Mouse (Mus musculus) MEL (cell line): ENCODE data around the gene Brd7. TPM values are rescaled to one million over a fixed set of nuclear protein-coding genes. Genes with fewer than 3 reads are reported as not detected.

ENCODE experiments used
- DNase-seq: peaks from one replicate; pipeline ENCODE4 v3.0.0; 2011; ENCODE audit warnings: low read depth, low spot score
- H3K27ac ChIP-seq: 2 replicates; pipeline ENCODE4 v1.5.1; 2012; ENCODE audit warnings: low read depth, mild to moderate bottlenecking, control low read depth, low read length, moderate library complexity; ENCODE audit not compliant: control insufficient read depth
- H3K27me3 ChIP-seq, 2 experiments: fragments of 150-350 bp in 1 of 2; sonication (generic) in 1 of 2; 2 replicates each; pipeline ENCODE4 v1.6.1; 2012; ENCODE audit warnings: low read length in 2 of 2, mild to moderate bottlenecking in 2 of 2, improper control_type of control experiment in 1 of 2, moderate library complexity in 1 of 2; ENCODE audit not compliant: insufficient read depth in 2 of 2, control insufficient read depth in 1 of 2
- H3K36me3 ChIP-seq, 2 experiments: 2 replicates each; pipeline ENCODE4 v1.6.1; 2012 to 2014; ENCODE audit warnings: low read length in 2 of 2, improper control_type of control experiment in 1 of 2, inconsistent platforms in 1 of 2, mild to moderate bottlenecking in 1 of 2; ENCODE audit not compliant: insufficient read depth in 2 of 2, control insufficient read depth in 1 of 2
- H3K4me1 ChIP-seq, 2 experiments: fragments of 150-350 bp in 1 of 2; sonication (generic) in 1 of 2; 2 replicates each; pipeline ENCODE4 v1.6.1; 2012; ENCODE audit warnings: low read length in 2 of 2, improper control_type of control experiment in 1 of 2, mild to moderate bottlenecking in 1 of 2; ENCODE audit not compliant: insufficient read depth in 2 of 2, control insufficient read depth in 1 of 2
- H3K4me3 ChIP-seq, 2 experiments: fragments of 150-350 bp in 1 of 2; sonication (generic) in 1 of 2; 2 replicates each; pipeline ENCODE4 v1.5.1; 2012; ENCODE audit warnings: low read depth in 2 of 2, low read length in 2 of 2, mild to moderate bottlenecking in 2 of 2, moderate library complexity in 2 of 2, control low read depth in 1 of 2, improper control_type of control experiment in 1 of 2; ENCODE audit not compliant: control insufficient read depth in 1 of 2, insufficient read depth in 1 of 2
- H3K79me2 ChIP-seq: 2 replicates; pipeline ENCODE4 v1.6.1; 2012; ENCODE audit warnings: mild to moderate bottlenecking, low read length, moderate library complexity; ENCODE audit not compliant: control insufficient read depth, poor library complexity, insufficient read depth
- H3K9ac ChIP-seq: 2 replicates; pipeline ENCODE4 v1.6.1; 2012; ENCODE audit warnings: low read depth, mild to moderate bottlenecking, control low read depth, low read length, moderate library complexity; ENCODE audit not compliant: control insufficient read depth, poor library complexity, severe bottlenecking
- H3K9me3 ChIP-seq: fragments of 150-350 bp; sonication (generic); replicated peaks from 2 replicates; pipeline ENCODE4 v1.6.1; 2012; ENCODE audit warnings: mild to moderate bottlenecking, low read length, improper control_type of control experiment, moderate library complexity; ENCODE audit not compliant: insufficient read depth
- CHD1 ChIP-seq: IDR thresholded peaks from 2 replicates; pipeline ENCODE4 v1.6.1; 2012; ENCODE audit warnings: low read depth, mild to moderate bottlenecking, inconsistent platforms, low read length, improper control_type of control experiment
- CTCF ChIP-seq, 3 experiments: IDR thresholded peaks in 2 of 3; conservative IDR thresholded peaks in 1 of 3; 2 replicates each; pipeline ENCODE4 v1.5.1; 2011 to 2012; ENCODE audit warnings: low read length in 3 of 3, low read depth in 2 of 3, mild to moderate bottlenecking in 2 of 3, improper control_type of control experiment in 1 of 3, inconsistent platforms in 1 of 3, mixed read lengths in 1 of 3, moderate library complexity in 1 of 3; ENCODE audit not compliant: control insufficient read depth in 1 of 3, insufficient read depth in 1 of 3, poor library complexity in 1 of 3, severe bottlenecking in 1 of 3
- E2F4 ChIP-seq: IDR thresholded peaks from 2 replicates; pipeline ENCODE4 v1.6.1; 2011; ENCODE audit warnings: low read depth, low read length, improper control_type of control experiment, borderline replicate concordance
- EP300 ChIP-seq, 2 experiments: IDR thresholded peaks; 2 replicates each; pipeline ENCODE4 v1.6.1; 2011; ENCODE audit warnings: improper control_type of control experiment in 2 of 2, low read length in 2 of 2, low read depth in 1 of 2, mild to moderate bottlenecking in 1 of 2
- ETS1 ChIP-seq: IDR thresholded peaks from 2 replicates; pipeline ENCODE4 v1.6.1; 2012; ENCODE audit warnings: low read depth, mild to moderate bottlenecking, inconsistent platforms, low read length, improper control_type of control experiment, moderate library complexity
- GABPA ChIP-seq: IDR thresholded peaks from 2 replicates; pipeline ENCODE4 v1.6.1; 2012; ENCODE audit warnings: low read depth, mild to moderate bottlenecking, inconsistent platforms, low read length, improper control_type of control experiment, moderate library complexity
- GATA1 ChIP-seq: IDR thresholded peaks from 2 replicates; pipeline ENCODE4 v1.6.1; 2011; ENCODE audit warnings: low read depth, low read length, improper control_type of control experiment
- KAT2A ChIP-seq: conservative IDR thresholded peaks from 2 replicates; pipeline ENCODE4 v1.6.1; 2012; ENCODE audit warnings: low read depth, low read length, improper control_type of control experiment, inconsistent platforms
- MAFK ChIP-seq: IDR thresholded peaks from 2 replicates; pipeline ENCODE4 v1.6.1; 2011; ENCODE audit warnings: low read depth, mild to moderate bottlenecking, low read length, improper control_type of control experiment, borderline replicate concordance
- MAZ ChIP-seq: IDR thresholded peaks from 2 replicates; pipeline ENCODE4 v1.6.1; 2012; ENCODE audit warnings: low read depth, mild to moderate bottlenecking, inconsistent platforms, low read length, improper control_type of control experiment
- MEF2A ChIP-seq: IDR thresholded peaks from 2 replicates; pipeline ENCODE4 v1.6.1; 2014; ENCODE audit warnings: low read depth, mild to moderate bottlenecking, inconsistent platforms, low read length, improper control_type of control experiment; ENCODE audit not compliant: poor library complexity, insufficient replicate concordance, severe bottlenecking; ENCODE audit errors: extremely low read depth
- MYB ChIP-seq: IDR thresholded peaks from 2 replicates; pipeline ENCODE4 v1.6.1; 2011; ENCODE audit warnings: mild to moderate bottlenecking, low read depth, low read length, improper control_type of control experiment
- MYC ChIP-seq: IDR thresholded peaks from 2 replicates; pipeline ENCODE4 v1.6.1; 2011; ENCODE audit warnings: low read depth, mild to moderate bottlenecking, low read length, improper control_type of control experiment, moderate library complexity
- NELFE ChIP-seq: IDR thresholded peaks from 2 replicates; pipeline ENCODE4 v1.6.1; 2011; ENCODE audit warnings: low read depth, low read length, improper control_type of control experiment
- POLR2A ChIP-seq, 2 experiments: IDR thresholded peaks; 2 replicates each; pipeline ENCODE4 v1.6.1; 2011 to 2012; ENCODE audit warnings: low read length in 2 of 2, mild to moderate bottlenecking in 2 of 2, control low read depth in 1 of 2, improper control_type of control experiment in 1 of 2, low read depth in 1 of 2, moderate library complexity in 1 of 2; ENCODE audit not compliant: control insufficient read depth in 1 of 2, insufficient read depth in 1 of 2, poor library complexity in 1 of 2
- POLR2AphosphoS5 ChIP-seq: IDR thresholded peaks from 2 replicates; pipeline ENCODE4 v1.6.1; 2012; ENCODE audit warnings: low read depth, borderline replicate concordance, mild to moderate bottlenecking, inconsistent platforms, low read length, moderate library complexity, mixed read lengths
- RCOR1 ChIP-seq: IDR thresholded peaks from 2 replicates; pipeline ENCODE4 v1.6.1; 2012; ENCODE audit warnings: low read depth, mild to moderate bottlenecking, inconsistent platforms, low read length, improper control_type of control experiment
- SIN3A ChIP-seq: IDR thresholded peaks from 2 replicates; pipeline ENCODE4 v1.6.1; 2012; ENCODE audit warnings: low read length, improper control_type of control experiment, inconsistent platforms
- TAL1 ChIP-seq: IDR thresholded peaks from 2 replicates; pipeline ENCODE4 v1.6.1; 2012; ENCODE audit warnings: mild to moderate bottlenecking, inconsistent platforms, low read length, moderate library complexity, mixed read lengths
- TBP ChIP-seq: IDR thresholded peaks from 2 replicates; pipeline ENCODE4 v1.8.0; 2011; ENCODE audit warnings: low read depth, low read length, improper control_type of control experiment
- USF1 ChIP-seq: IDR thresholded peaks from 2 replicates; pipeline ENCODE4 v1.6.1; 2014; ENCODE audit warnings: low read depth, mild to moderate bottlenecking, inconsistent platforms, low read length, improper control_type of control experiment, moderate library complexity
- USF2 ChIP-seq, 2 experiments: IDR thresholded peaks; 2 replicates each; pipeline ENCODE4 v1.6.1; 2011 to 2012; ENCODE audit warnings: improper control_type of control experiment in 2 of 2, low read length in 2 of 2, borderline replicate concordance in 1 of 2, inconsistent platforms in 1 of 2, low read depth in 1 of 2, mild to moderate bottlenecking in 1 of 2; ENCODE audit not compliant: insufficient read depth in 1 of 2
- ZC3H11A ChIP-seq: IDR thresholded peaks from 2 replicates; pipeline ENCODE4 v1.6.1; 2012; ENCODE audit warnings: low read depth, mild to moderate bottlenecking, inconsistent platforms, low read length, improper control_type of control experiment
- ZKSCAN1 ChIP-seq: IDR thresholded peaks from 2 replicates; pipeline ENCODE4 v1.6.1; 2012; ENCODE audit warnings: low read depth, mild to moderate bottlenecking, inconsistent platforms, low read length, improper control_type of control experiment, moderate library complexity
- ZMIZ1 ChIP-seq: IDR thresholded peaks from 2 replicates; pipeline ENCODE4 v1.6.1; 2012; ENCODE audit warnings: low read depth, mild to moderate bottlenecking, inconsistent platforms, low read length, improper control_type of control experiment, moderate library complexity
- ZNF384 ChIP-seq: IDR thresholded peaks from 2 replicates; pipeline ENCODE4 v1.6.1; 2012; ENCODE audit warnings: low read depth, mild to moderate bottlenecking, inconsistent platforms, low read length, improper control_type of control experiment
- polyA plus RNA-seq, 2 experiments: library from polyadenylated mRNA; stranded (reverse) in 1 of 2; unstranded in 1 of 2; fragments of >175 nt in 1 of 2; fragments of >200 nt in 1 of 2; gene quantifications; 2 replicates each; pipeline versions ENCODE4 v1.2.1 to v1.2.4; 2012; ENCODE audit warnings: low replicate concordance in 2 of 2, low read depth in 1 of 2; ENCODE audit not compliant: insufficient read length in 2 of 2, insufficient read depth in 1 of 2, missing spikeins in 1 of 2
- total RNA-seq: library from RNA; depleted of rRNA; stranded (reverse); fragments of 300-350 nt; gene quantifications from 2 replicates; pipeline ENCODE4 v1.2.3, GENCODE M21; 2012

Gene Brd7
- total and polyA plus RNA-seq, 3 experiments: 40.0 to 192 (median 89.0) TPM

DNA sequence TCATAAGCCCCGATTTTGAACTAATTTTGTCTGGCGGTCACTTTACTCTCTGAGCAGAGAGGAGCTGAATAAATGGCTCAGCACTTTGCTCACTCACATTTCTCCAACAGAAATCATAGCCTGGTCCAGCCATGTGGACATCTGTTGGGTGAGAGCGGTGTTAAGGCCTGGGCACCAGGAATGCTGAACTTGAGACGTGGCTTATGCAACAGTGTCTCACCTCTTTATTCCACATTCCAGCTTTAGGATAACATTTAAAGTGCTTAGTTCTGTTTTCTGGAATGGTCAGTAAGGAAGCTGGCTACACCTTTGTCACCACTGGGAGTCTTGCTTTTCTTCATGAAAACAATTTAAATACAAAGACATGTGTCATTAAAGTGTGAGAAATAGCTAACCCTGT is 36.1 kb upstream of the Brd7 start:
- Histone ChIP-seq H3K27ac (no peak overlapping the region), H3K27me3 (no peaks in the 10 kb centered on the region)
- DNase-seq: no peak

GRCm38 (mm10) chr8:88393298-88393697 is 31.3 kb upstream of the Brd7 start:
- H3K79me2 ChIP-seq: no peaks in the 10 kb centered on the region
- no peaks in the 10 kb centered on the region for H3K36me3 ChIP-seq
- no peaks in the 10 kb centered on the region for H3K4me1 ChIP-seq
- no peaks in the 10 kb centered on the region for H3K27me3 ChIP-seq
- H3K9ac ChIP-seq: no peak overlapping the region
- no peak overlapping the region for H3K4me3 ChIP-seq
- H3K9me3 ChIP-seq: no peaks in the 10 kb centered on the region
- DNase-seq: no peak
- no peak for TF ChIP-seq RCOR1
- no peak for TF ChIP-seq POLR2A (IDR thresholded peaks at IDR 0.05; ENCODE audit: control insufficient read depth in 1 of 2, insufficient read depth in 1 of 2, low read depth in 1 of 2, low read length in 2 of 2, poor library complexity in 1 of 2)
- no peak for TF ChIP-seq CHD1
- no peak for TF ChIP-seq ETS1
- no peak for TF ChIP-seq TBP
- no peak for TF ChIP-seq SIN3A
- TF ChIP-seq EP300 (IDR thresholded peaks at IDR 0.05; ENCODE audit: low read depth in 1 of 2, low read length in 2 of 2): no peak
- TF ChIP-seq ZNF384: no peak
- no peak for TF ChIP-seq ZC3H11A
- no peak for TF ChIP-seq MYC
- no peak for TF ChIP-seq POLR2AphosphoS5
- TF ChIP-seq ZKSCAN1: no peak
- no peak for TF ChIP-seq CTCF (IDR thresholded peaks at IDR 0.05 in 2 of 3, conservative IDR thresholded peaks at IDR 0.05 in 1 of 3; ENCODE audit: control insufficient read depth in 1 of 3, insufficient read depth in 1 of 3, low read depth in 2 of 3, low read length in 3 of 3, poor library complexity in 1 of 3, severe bottlenecking in 1 of 3)
- TF ChIP-seq GABPA: no peak
- TF ChIP-seq MYB: no peak
- no peak for TF ChIP-seq ZMIZ1
- TF ChIP-seq MAFK: no peak
- no peak for TF ChIP-seq NELFE
- TF ChIP-seq E2F4: no peak
- no peak for TF ChIP-seq USF1
- H3K27ac ChIP-seq: no peak overlapping the region

More for the DNA sequence above, 36.1 kb upstream of the Brd7 start:
- H3K36me3 ChIP-seq: no peaks in the 10 kb centered on the region
- H3K79me2 ChIP-seq: no peaks in the 10 kb centered on the region
- H3K9ac ChIP-seq: no peak overlapping the region
- no peak overlapping the region for H3K4me3 ChIP-seq
- TF ChIP-seq TBP: no peak
- TF ChIP-seq GATA1: no peak
- TF ChIP-seq MAZ: no peak
- no peak for TF ChIP-seq TAL1
- TF ChIP-seq USF1: no peak
- TF ChIP-seq MYC: no peak
- TF ChIP-seq USF2 (IDR thresholded peaks at IDR 0.05; ENCODE audit: borderline replicate concordance in 1 of 2, insufficient read depth in 1 of 2, low read depth in 1 of 2, low read length in 2 of 2): no peak
- no peak for TF ChIP-seq MEF2A
- no peak for TF ChIP-seq ZMIZ1
- no peak for TF ChIP-seq KAT2A
- TF ChIP-seq, all 39 proteins: peak for 0
- no peaks in the 10 kb centered on the region for H3K9me3 ChIP-seq
- H3K4me1 ChIP-seq: no peaks in the 10 kb centered on the region
